Mouse (Mus musculus) liver, embryonic 14.5 days (tissue): ENCODE measurements at regions not wholly inside any gene's neighbourhood (a gene's known extent, or its start where the extent isn't known, plus 50 kb on each side); places are given as distances from the start of the nearest gene placed in this dataset.

ENCODE experiments used
- CTCF ChIP-seq: IDR thresholded peaks from 2 replicates; pipeline ENCODE4 v1.5.1; 2016; ENCODE audit warnings: antibody characterized with exemption, low read depth, control low read depth
- EP300 ChIP-seq: IDR thresholded peaks from 2 replicates; pipeline ENCODE4 v1.6.1; 2016; ENCODE audit warnings: antibody characterized with exemption, low read depth

- no peak for TF ChIP-seq CTCF
- no peak for TF ChIP-seq EP300
These were observed 239.0 kb downstream of the Sipa1l2 start for GRCm38 (mm10) chr8:125330638-125331037.
